Mouse (Mus musculus) CH12.LX (cell line): ENCODE measurements at regions not wholly inside any gene's neighbourhood (a gene's known extent, or its start where the extent isn't known, plus 50 kb on each side); places are given as distances from the start of the nearest gene placed in this dataset.

Source experiments
- CHD2 ChIP-seq: IDR thresholded peaks from 2 replicates; pipeline ENCODE4 v1.6.1; 2011; ENCODE audit warnings: low read length, improper control_type of control experiment
- CTCF ChIP-seq, 2 experiments: IDR thresholded peaks in 1 of 2; conservative IDR thresholded peaks in 1 of 2; 2 replicates each; pipeline ENCODE4 v1.5.1; 2011 to 2012; ENCODE audit warnings: low read depth in 2 of 2, low read length in 2 of 2, improper control_type of control experiment in 1 of 2, inconsistent platforms in 1 of 2, mild to moderate bottlenecking in 1 of 2, moderate library complexity in 1 of 2
- POLR2A ChIP-seq: IDR thresholded peaks from 2 replicates; pipeline ENCODE4 v1.6.1; 2011; ENCODE audit warnings: low read depth, mild to moderate bottlenecking, improper control_type of control experiment, low read length

DNA sequence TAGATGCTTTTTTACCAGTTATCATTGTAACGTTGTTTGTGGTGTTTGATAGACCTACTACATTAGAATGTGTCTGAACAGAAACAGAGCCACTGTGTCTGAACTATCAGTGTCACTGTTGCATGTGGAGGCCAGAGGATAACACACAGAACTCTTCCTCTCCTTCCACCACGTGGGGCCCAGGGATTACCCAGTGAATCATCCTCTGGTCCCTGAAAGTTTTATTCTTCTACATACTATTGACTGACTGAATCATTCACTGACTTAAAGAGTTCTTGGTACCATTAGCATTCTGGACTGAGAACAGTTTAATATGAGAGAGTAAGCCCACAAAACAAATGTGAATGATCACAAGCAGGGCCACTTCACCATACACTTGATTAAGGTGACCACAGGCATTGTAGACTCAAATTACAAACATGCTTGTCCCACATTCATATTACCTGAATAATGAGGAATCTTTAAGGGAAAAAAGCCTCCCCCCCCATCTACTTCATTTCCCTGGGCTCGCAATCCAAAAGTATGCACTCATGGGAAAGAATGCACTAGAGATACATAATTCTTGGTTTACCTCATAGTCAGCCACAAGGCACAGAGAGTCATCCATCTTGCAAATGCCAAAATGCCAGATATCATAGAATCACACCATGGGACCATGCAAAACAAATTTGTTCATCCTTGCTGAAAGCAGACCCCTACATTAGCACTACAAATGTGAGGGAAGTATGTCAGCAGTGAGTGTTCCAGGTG lies 68.1 kb upstream of the Tnfsf11 start:
- TF ChIP-seq CTCF (conservative IDR thresholded peaks at IDR 0.05 in 1 of 2, IDR thresholded peaks at IDR 0.05 in 1 of 2; ENCODE audit: low read depth in 2 of 2, low read length in 2 of 2), result no peak
- TF ChIP-seq POLR2A, result no peak
- TF ChIP-seq CHD2, result no peak
